Mouse (Mus musculus): ENCODE data around the gene Adora2b. TPM values are rescaled to one million over a fixed set of nuclear protein-coding genes. Genes with fewer than 3 reads are reported as not detected.
"Not testable (repeated sequence)": the region's sequence is repeated elsewhere in the genome, so short reads cannot be mapped to it uniquely, and the experiment has no call there.

Adora2b gene
- polyA plus RNA-seq, 1 experiment from 2014 or later = 1.1 TPM

- WGBS (ENCODE audit: missing documents) = 95% methylated on average over 8 of the region's 8 CpGs
- Histone ChIP-seq H3K36me3 (ENCODE audit: inconsistent target) (no peaks in the 10 kb centered on the region), H3K4me3 (ENCODE audit: inconsistent target) (no peak overlapping the region), H3K27ac (no peak overlapping the region), H3K79me2 (ENCODE audit: inconsistent target) (no peaks in the 10 kb centered on the region)
These were observed 28.3 kb downstream of the Adora2b start for GRCm38 (mm10) chr11:62277086-62277485.

GRCm38 (mm10) chr11:62278027-62278426, 29.2 kb downstream of the Adora2b start:
- 30% methylated on average over 5 of the region's 5 CpGs for WGBS (ENCODE audit: missing documents)
- Histone ChIP-seq H3K79me2 (ENCODE audit: inconsistent target) (no peaks in the 10 kb centered on the region), H3K27ac (no peak overlapping the region), H3K36me3 (ENCODE audit: inconsistent target) (no peaks in the 10 kb centered on the region), H3K4me3 (ENCODE audit: inconsistent target) (no peak overlapping the region)

DNA sequence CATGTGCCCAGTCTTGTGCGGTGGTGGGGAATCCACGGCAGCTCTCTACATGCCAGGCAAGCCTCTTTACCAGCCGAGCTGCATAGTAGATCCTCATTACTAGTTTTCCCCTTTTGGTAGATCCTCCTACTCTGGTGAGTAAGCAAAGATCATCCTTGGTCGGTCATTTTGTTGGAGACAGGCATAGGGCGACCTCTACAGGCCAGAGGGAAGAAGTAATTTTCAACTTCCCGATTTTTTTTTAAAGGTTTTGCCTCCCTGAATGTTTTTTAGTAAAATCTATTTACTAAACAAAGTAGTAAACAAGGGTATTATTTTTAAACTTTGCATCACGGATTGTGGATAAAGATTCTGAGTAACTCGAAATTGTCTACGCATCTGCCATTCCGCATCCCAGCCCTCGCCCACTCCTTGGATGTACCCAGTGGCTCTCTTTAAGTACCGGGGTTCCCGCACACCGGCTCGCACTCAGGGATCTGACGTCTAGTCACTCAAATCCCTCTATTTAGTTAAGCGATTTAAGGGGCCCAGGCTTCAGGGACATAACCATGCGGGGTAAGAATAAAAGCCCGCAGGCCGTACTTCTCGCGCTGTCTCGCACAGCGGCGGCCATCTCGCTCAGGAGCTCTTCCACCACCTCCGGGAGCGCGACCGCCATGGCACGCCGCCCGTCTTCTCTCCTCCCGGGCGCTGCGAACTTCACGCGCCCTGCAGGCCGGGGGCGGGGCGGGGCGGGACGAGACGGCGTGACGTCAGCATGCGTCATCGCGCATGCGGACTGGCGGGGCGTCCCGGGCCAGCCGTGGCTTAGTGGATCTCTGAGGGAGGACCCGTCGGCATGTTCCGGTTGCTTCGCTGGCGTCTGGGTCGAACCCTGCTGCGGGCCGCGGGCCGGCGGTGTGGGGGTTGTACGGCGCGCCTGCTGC, 32.2 kb downstream of the Adora2b start, which contains the start of the genes Zswim7 and Ttc19:
Zswim7 (minus strand) TSS at position 701 of the 926 bp plus-strand sequence.
Ttc19 (plus strand) TSS at position 799 of the 926 bp plus-strand sequence.
- peak within 1 kb of the TSS; percentile 57 for H3K4me3 ChIP-seq (ENCODE audit: inconsistent target)
- H3K27ac ChIP-seq = peak within 1 kb of the TSS; percentile 65
- no peaks in the 10 kb centered on the region for H3K36me3 ChIP-seq (ENCODE audit: inconsistent target)
- no peaks in the 10 kb centered on the region for H3K79me2 ChIP-seq (ENCODE audit: inconsistent target)
- WGBS (ENCODE audit: missing documents) = under 1% methylated on average over 66 of the region's 68 CpGs

DNA sequence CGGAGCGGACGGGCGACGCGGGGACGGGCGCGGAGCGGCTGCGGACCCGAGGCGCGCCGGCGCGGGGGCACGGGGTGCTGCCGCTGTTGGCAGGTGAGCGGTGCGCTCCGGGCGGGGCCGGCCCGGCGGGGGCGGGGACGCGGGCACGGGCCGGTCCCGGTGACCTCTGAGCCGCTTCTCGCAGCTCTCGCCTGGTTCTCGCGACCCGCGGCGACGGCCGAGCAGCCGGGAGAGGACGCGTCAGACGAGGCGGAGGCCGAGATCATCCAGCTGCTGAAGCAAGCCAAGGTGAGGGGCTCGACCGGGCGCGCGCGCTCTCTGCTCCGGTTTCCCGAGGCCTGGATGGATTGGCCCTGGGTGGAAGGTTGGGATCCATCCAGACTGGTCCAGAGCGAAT, 32.8 kb downstream of the Adora2b start:
- Histone ChIP-seq H3K79me2 (ENCODE audit: inconsistent target) (no peaks in the 10 kb centered on the region), H3K36me3 (ENCODE audit: inconsistent target) (no peaks in the 10 kb centered on the region), H3K27ac (no peak overlapping the region), H3K4me3 (ENCODE audit: inconsistent target) (peak overlapping the region; percentile 34)
- under 1% methylated on average over 47 of the region's 57 CpGs for WGBS (ENCODE audit: missing documents)

DNA sequence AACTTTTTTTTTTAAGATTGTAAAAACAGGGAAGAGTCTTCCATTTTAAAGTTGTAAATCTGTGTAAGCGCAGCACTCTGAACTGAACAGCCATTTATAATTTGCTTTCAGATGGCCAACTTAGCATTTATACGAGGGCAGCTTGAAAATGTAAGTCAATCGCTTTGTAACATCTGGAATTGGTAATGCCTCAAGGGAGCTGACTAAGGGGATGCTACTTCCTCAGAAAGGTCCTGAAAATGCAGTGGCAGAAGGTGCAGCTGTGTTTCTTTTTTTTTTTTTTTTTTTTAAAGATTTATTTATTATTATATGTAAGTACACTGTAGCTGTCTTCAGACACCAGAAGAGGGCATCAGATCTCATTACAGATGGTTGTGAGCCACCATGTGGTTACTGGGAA, 35.2 kb downstream of the Adora2b start:
- H3K4me3 ChIP-seq (ENCODE audit: inconsistent target); H3K36me3 ChIP-seq (ENCODE audit: inconsistent target); H3K79me2 ChIP-seq (ENCODE audit: inconsistent target); H3K27ac ChIP-seq: not testable (repeated sequence)
- WGBS (ENCODE audit: missing documents) = 84% methylated on average over 3 of the region's 3 CpGs

GRCm38 (mm10) chr11:62285020-62285419, 36.2 kb downstream of the Adora2b start:
- H3K36me3 ChIP-seq (ENCODE audit: inconsistent target) = no peaks in the 10 kb centered on the region
- H3K27ac ChIP-seq = no peak overlapping the region
- H3K79me2 ChIP-seq (ENCODE audit: inconsistent target) = no peaks in the 10 kb centered on the region
- no peak overlapping the region for H3K4me3 ChIP-seq (ENCODE audit: inconsistent target)
- 62% methylated on average over 8 of the region's 8 CpGs for WGBS (ENCODE audit: missing documents)

DNA sequence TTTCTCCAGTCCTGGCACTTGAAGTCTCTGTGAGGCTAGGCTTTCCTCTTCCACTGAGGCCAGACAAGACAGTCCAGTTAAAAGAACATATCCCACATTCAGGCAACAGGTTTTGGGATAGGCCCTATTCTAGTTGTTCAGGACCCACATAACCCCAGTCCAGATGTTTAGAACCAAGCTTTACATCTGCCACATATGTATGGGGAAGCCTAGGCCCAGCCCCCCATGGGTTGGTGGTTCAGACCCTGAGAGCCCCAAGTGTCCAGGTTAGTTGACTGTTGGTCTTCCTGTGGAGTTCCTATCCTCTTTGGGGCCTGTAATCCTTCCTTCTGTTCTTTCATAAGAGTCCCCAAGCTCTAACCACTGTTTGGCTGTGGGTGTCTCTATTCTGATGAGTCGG, 38.9 kb downstream of the Adora2b start:
- no peak overlapping the region for H3K27ac ChIP-seq
- H3K36me3 ChIP-seq (ENCODE audit: inconsistent target) = no peaks in the 10 kb centered on the region

DNA sequence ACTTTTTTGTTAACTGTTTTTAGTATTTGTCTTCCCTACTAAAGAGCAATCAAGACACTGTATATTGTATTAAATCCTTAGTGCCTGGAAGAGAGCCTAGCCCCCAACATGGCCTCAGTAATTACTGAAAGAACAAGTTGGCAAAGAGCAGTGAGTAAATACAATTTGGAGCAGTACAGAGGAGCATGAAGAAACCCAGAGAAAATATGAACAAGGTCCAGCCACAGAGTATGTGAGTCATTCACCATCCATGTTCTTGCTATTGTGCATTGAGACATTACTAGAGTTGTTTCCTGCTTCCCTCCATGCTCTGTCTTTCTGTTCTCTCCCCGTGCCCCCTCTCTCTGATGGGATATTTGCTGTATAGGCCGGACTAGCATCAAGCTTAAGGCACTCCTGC, 45.3 kb downstream of the Adora2b start:
- Histone ChIP-seq H3K27ac (no peak overlapping the region), H3K4me3 (ENCODE audit: inconsistent target) (no peak overlapping the region), H3K36me3 (ENCODE audit: inconsistent target) (no peaks in the 10 kb centered on the region), H3K79me2 (ENCODE audit: inconsistent target) (no peaks in the 10 kb centered on the region)
- WGBS (ENCODE audit: missing documents) = 92% methylated on average over 2 of the region's 2 CpGs

More for the DNA sequence above, 38.9 kb downstream of the Adora2b start:
- WGBS (ENCODE audit: missing documents) = 100% methylated on average over 1 of the region's 1 CpGs
- no peak overlapping the region for H3K4me3 ChIP-seq (ENCODE audit: inconsistent target)
- no peaks in the 10 kb centered on the region for H3K79me2 ChIP-seq (ENCODE audit: inconsistent target)

DNA sequence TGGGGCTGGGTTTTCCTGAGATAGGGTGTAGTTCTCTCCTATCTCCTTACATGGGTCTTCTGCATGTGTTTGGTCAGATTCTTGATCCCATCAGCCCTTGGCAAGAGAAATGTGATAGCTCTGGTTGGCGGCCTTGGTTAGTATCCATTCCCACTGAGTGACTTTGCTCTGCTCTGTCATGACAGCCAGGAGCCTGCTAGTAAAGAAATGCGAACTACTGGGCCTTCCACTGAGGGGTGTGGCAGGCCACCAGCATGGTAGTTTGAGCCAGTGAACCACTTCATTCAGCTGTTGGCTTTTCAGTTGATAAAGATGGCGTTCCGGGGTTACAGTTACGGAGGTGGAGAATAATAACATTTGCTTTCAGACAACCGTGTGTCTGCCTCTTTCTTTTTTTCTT, 50.1 kb downstream of the Adora2b start:
- Histone ChIP-seq H3K4me3 (ENCODE audit: inconsistent target) (no peak overlapping the region), H3K36me3 (ENCODE audit: inconsistent target) (no peaks in the 10 kb centered on the region), H3K79me2 (ENCODE audit: inconsistent target) (no peaks in the 10 kb centered on the region), H3K27ac (no peak overlapping the region)
- 98% methylated on average over 6 of the region's 6 CpGs for WGBS (ENCODE audit: missing documents)

GRCm38 (mm10) chr11:62305866-62306265, 57.1 kb downstream of the Adora2b start:
- 52% methylated on average over 2 of the region's 2 CpGs for WGBS (ENCODE audit: missing documents)
- H3K36me3 ChIP-seq (ENCODE audit: inconsistent target) = no peaks in the 10 kb centered on the region
- no peaks in the 10 kb centered on the region for H3K79me2 ChIP-seq (ENCODE audit: inconsistent target)
- no peak overlapping the region for H3K4me3 ChIP-seq (ENCODE audit: inconsistent target)
- H3K27ac ChIP-seq = no peak overlapping the region

DNA sequence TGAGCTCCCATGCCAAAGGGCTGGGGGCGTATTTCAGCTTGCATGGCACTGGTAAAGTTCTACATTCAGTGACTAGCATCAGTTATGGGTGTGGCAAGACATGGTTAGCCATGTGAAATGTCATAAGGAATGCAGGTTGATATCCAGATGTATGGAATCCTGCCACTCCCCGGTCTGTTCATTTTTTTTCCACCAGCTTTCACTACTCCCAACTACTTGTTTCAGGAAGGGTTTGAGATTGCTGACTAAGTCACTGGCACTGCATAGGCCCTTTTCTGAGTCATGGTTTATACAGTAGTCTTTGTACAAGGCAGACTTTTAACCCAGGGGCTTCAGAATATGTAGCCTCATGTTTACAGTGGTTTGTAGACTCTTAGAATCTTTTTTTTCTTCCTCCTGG, 60.5 kb downstream of the Adora2b start:
- peaks cover 19% of the 10 kb centered on the region; the same call in 1 of the 2 replicates for H3K36me3 ChIP-seq (ENCODE audit: inconsistent target)
- no peak overlapping the region for H3K27ac ChIP-seq
- H3K4me3 ChIP-seq (ENCODE audit: inconsistent target) = no peak overlapping the region
- 95% methylated on average over 2 of the region's 2 CpGs for WGBS (ENCODE audit: missing documents)
- no peaks in the 10 kb centered on the region for H3K79me2 ChIP-seq (ENCODE audit: inconsistent target)

DNA sequence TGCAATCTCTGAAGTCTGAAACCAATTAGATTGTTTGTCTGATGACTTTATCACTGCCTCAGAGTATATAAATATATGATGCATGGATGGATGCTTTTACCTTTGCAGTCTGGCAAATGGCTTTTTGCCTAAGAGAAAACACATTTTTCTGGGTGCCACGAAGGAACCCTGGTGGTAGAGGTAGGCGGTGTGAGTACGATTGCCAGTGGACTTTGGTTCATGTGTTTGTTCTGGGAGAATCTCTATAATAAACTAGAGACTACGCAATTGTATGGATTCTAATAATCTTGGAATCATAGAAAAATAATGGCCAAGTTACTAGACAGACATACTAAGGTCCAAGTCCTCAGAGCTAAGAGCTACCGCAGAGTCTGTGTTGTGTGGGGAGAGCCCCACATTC, 66.2 kb downstream of the Adora2b start:
- no peak overlapping the region for H3K4me3 ChIP-seq (ENCODE audit: inconsistent target)
- 95% methylated on average over 5 of the region's 5 CpGs for WGBS (ENCODE audit: missing documents)
- H3K27ac ChIP-seq = no peak overlapping the region
- no peaks in the 10 kb centered on the region for H3K79me2 ChIP-seq (ENCODE audit: inconsistent target)
- peaks cover 70% of the 10 kb centered on the region for H3K36me3 ChIP-seq (ENCODE audit: inconsistent target)

Other genes with a start within 250 kb of the Adora2b start
- gene Zswim7, start 32.4 kb downstream of the Adora2b start, polyA plus RNA-seq (2018) = 4.2 to 12.8 TPM (median 8.2 TPM) in 3 replicates
- gene Ttc19, start 32.5 kb downstream of the Adora2b start, polyA plus RNA-seq (2018) = 2.2 to 7.4 TPM (median 5.6 TPM) in 3 replicates
- gene Pigl, start 209.5 kb downstream of the Adora2b start, polyA plus RNA-seq (2018) = 2.9 to 5.2 TPM (median 5.0 TPM) in 3 replicates
- gene Ncor1, start 209.6 kb downstream of the Adora2b start, polyA plus RNA-seq (2018) = 110 to 316 TPM (median 118 TPM) in 3 replicates